Mouse (Mus musculus) forebrain, embryonic 15.5 days (tissue): ENCODE measurements around the gene Kif5c. TPM values are rescaled to one million over a fixed set of nuclear protein-coding genes. Genes with fewer than 3 reads are reported as not detected.

Source experiments
- ATAC-seq: fragments of 200-750 bp; cut with Nextera tagmentation; replicated peaks from 2 replicates; pipeline ENCODE4 v1.8.0; 2017; ENCODE audit warnings: mild to moderate bottlenecking, moderate TSS enrichment, moderate library complexity
- H3K27ac ChIP-seq: fragments of 300-500 bp; sonication (generic); replicated peaks from 2 replicates; pipeline ENCODE4 v1.5.1; 2015; ENCODE audit warnings: mild to moderate bottlenecking, inconsistent platforms
- H3K27me3 ChIP-seq: fragments of 300-500 bp; sonication (generic); 2 replicates; pipeline ENCODE4 v1.6.1; 2015; ENCODE audit warnings: inconsistent platforms
- H3K36me3 ChIP-seq: fragments of 300-500 bp; sonication (generic); 2 replicates; pipeline ENCODE4 v1.6.1; 2015; ENCODE audit warnings: mild to moderate bottlenecking, inconsistent platforms
- H3K4me1 ChIP-seq: fragments of 300-500 bp; sonication (generic); 2 replicates; pipeline ENCODE4 v1.6.1; 2015; ENCODE audit warnings: inconsistent platforms
- H3K4me2 ChIP-seq: fragments of 300-500 bp; sonication (generic); replicated peaks from 2 replicates; pipeline ENCODE4 v1.6.1; 2015; ENCODE audit warnings: mild to moderate bottlenecking, inconsistent platforms
- H3K4me3 ChIP-seq: fragments of 300-500 bp; sonication (generic); 2 replicates; pipeline ENCODE4 v1.5.1; 2015; ENCODE audit warnings: mild to moderate bottlenecking, inconsistent platforms
- H3K9ac ChIP-seq: fragments of 300-500 bp; sonication (generic); replicated peaks from 2 replicates; pipeline ENCODE4 v1.6.1; 2015; ENCODE audit warnings: mild to moderate bottlenecking, inconsistent platforms
- H3K9me3 ChIP-seq: fragments of 300-500 bp; sonication (generic); 2 replicates; pipeline ENCODE4 v1.6.1; 2016; ENCODE audit warnings: inconsistent platforms
- WGBS: fragments of 180-500 bp; shearing (Covaris S2); methylation state at CpG from one replicate; pipeline ENCODE4 v1.1.7; 2015; ENCODE audit warnings: mixed read lengths; 5-methylcytosine and 5-hydroxymethylcytosine counted together
- polyA plus RNA-seq: library from polyadenylated mRNA; unstranded; fragments of >200 nt; fragmentation: Nextera tagmentation; extraction: Ambion mirVana; gene quantifications from 2 replicates; pipeline ENCODE4 v1.2.1, GENCODE M21; 2015

The Kif5c gene
- polyA plus RNA-seq, 1 experiment from 2014 or later = 171 TPM

- no peak overlapping the region for H3K9ac ChIP-seq
- no peak overlapping the region for H3K4me2 ChIP-seq
- no peak overlapping the region for H3K4me3 ChIP-seq
- no peaks in the 10 kb centered on the region for H3K27me3 ChIP-seq
- no peak for ATAC-seq
- H3K27ac ChIP-seq = no peak overlapping the region
- no peaks in the 10 kb centered on the region for H3K4me1 ChIP-seq
- H3K36me3 ChIP-seq = no peaks in the 10 kb centered on the region
- no peaks in the 10 kb centered on the region for H3K9me3 ChIP-seq
Observed at GRCm38 (mm10) chr2:49592926-49593325, 26.2 kb upstream of the Kif5c start.

GRCm38 (mm10) chr2:49594886-49595285, 24.2 kb upstream of the Kif5c start:
- 80% methylated on average over 7 of the region's 7 CpGs for WGBS
- no peaks in the 10 kb centered on the region for H3K9me3 ChIP-seq
- no peak overlapping the region for H3K4me3 ChIP-seq
- no peaks in the 10 kb centered on the region for H3K27me3 ChIP-seq
- no peak for ATAC-seq
- no peak overlapping the region for H3K4me2 ChIP-seq
- no peaks in the 10 kb centered on the region for H3K36me3 ChIP-seq
- H3K27ac ChIP-seq = no peak overlapping the region
- H3K9ac ChIP-seq = no peak overlapping the region
- H3K4me1 ChIP-seq = peaks cover 2% of the 10 kb centered on the region; the same call in 1 of the 2 replicates

- ATAC-seq = no peak
- Histone ChIP-seq H3K4me3 (no peak overlapping the region), H3K4me1 (peaks cover 9% of the 10 kb centered on the region), H3K27me3 (no peaks in the 10 kb centered on the region), H3K4me2 (no peak overlapping the region), H3K27ac (no peak overlapping the region), H3K36me3 (no peaks in the 10 kb centered on the region), H3K9me3 (no peaks in the 10 kb centered on the region), H3K9ac (no peak overlapping the region)
- WGBS = 69% methylated on average over 3 of the region's 3 CpGs
Observed at GRCm38 (mm10) chr2:49596318-49596717, 22.8 kb upstream of the Kif5c start.

GRCm38 (mm10) chr2:49600021-49600681, 18.9 kb upstream of the Kif5c start:
- ATAC-seq = 0 out of 2 replicates have a peak, but pooled peaks have one; percentile 49
- no peak overlapping the region for H3K4me2 ChIP-seq
- peak overlapping the region; percentile 32; the same call in 1 of the 2 replicates for H3K27ac ChIP-seq
- no peaks in the 10 kb centered on the region for H3K36me3 ChIP-seq
- WGBS = 27% methylated on average over 7 of the region's 7 CpGs
- no peaks in the 10 kb centered on the region for H3K9me3 ChIP-seq
- H3K27me3 ChIP-seq = no peaks in the 10 kb centered on the region
- peaks cover 16% of the 10 kb centered on the region for H3K4me1 ChIP-seq
- H3K9ac ChIP-seq = no peak overlapping the region
- no peak overlapping the region for H3K4me3 ChIP-seq

- 14% methylated on average over 4 of the region's 4 CpGs for WGBS
- no peak overlapping the region for H3K9ac ChIP-seq
- H3K9me3 ChIP-seq = no peaks in the 10 kb centered on the region
- no peaks in the 10 kb centered on the region for H3K27me3 ChIP-seq
- H3K4me2 ChIP-seq = no peak overlapping the region
- peak; percentile 77 for ATAC-seq
- H3K4me3 ChIP-seq = no peak overlapping the region
- no peaks in the 10 kb centered on the region for H3K36me3 ChIP-seq
- H3K4me1 ChIP-seq = peaks cover 16% of the 10 kb centered on the region
- H3K27ac ChIP-seq = peak overlapping the region; percentile 78
Observed at GRCm38 (mm10) chr2:49602791-49603349, 16.2 kb upstream of the Kif5c start.

GRCm38 (mm10) chr2:49609611-49610010, 9.5 kb upstream of the Kif5c start:
- Histone ChIP-seq H3K4me2 (no peak overlapping the region), H3K9me3 (no peaks in the 10 kb centered on the region), H3K4me1 (0 out of 2 replicates have a peak, but pooled peaks cover 4% of the 10 kb centered on the region), H3K36me3 (no peaks in the 10 kb centered on the region), H3K27ac (no peak overlapping the region), H3K9ac (no peak overlapping the region), H3K4me3 (no peak overlapping the region), H3K27me3 (no peaks in the 10 kb centered on the region)
- 70% methylated on average over 5 of the region's 5 CpGs for WGBS
- ATAC-seq = 0 out of 2 replicates have a peak, but pooled peaks have one; percentile 55

GRCm38 (mm10) chr2:49616765-49617164, 2.3 kb upstream of the Kif5c start:
- WGBS = 74% methylated on average over 3 of the region's 3 CpGs

GRCm38 (mm10) chr2:49619719-49620522, 823 bp downstream of the Kif5c start:
- peaks cover 26% of the 10 kb centered on the region for H3K4me1 ChIP-seq
- peak overlapping the region; percentile 94 for H3K27ac ChIP-seq
- H3K27me3 ChIP-seq = no peaks in the 10 kb centered on the region
- H3K9ac ChIP-seq = peak overlapping the region; percentile 96
- under 1% methylated on average over 33 of the region's 33 CpGs for WGBS
- H3K36me3 ChIP-seq = peaks cover 4% of the 10 kb centered on the region; the same call in 1 of the 2 replicates
- peak overlapping the region; percentile 88 for H3K4me3 ChIP-seq
- H3K4me2 ChIP-seq = peak overlapping the region; percentile 54
- no peaks in the 10 kb centered on the region for H3K9me3 ChIP-seq
- peak; percentile 36 for ATAC-seq

More at GRCm38 (mm10) chr2:49616765-49617164, 2.3 kb upstream of the Kif5c start:
- Histone ChIP-seq H3K27me3 (no peaks in the 10 kb centered on the region), H3K9me3 (no peaks in the 10 kb centered on the region), H3K9ac (no peak overlapping the region), H3K4me3 (no peak overlapping the region), H3K27ac (no peak overlapping the region), H3K36me3 (no peaks in the 10 kb centered on the region), H3K4me2 (no peak overlapping the region), H3K4me1 (peaks cover 13% of the 10 kb centered on the region)
- no peak for ATAC-seq

GRCm38 (mm10) chr2:49620626-49621117, 1.6 kb downstream of the Kif5c start:
- H3K36me3 ChIP-seq = peaks cover 4% of the 10 kb centered on the region; the same call in 1 of the 2 replicates
- peak overlapping the region; percentile 94 for H3K27ac ChIP-seq
- H3K4me1 ChIP-seq = peaks cover 28% of the 10 kb centered on the region
- H3K9ac ChIP-seq = peak overlapping the region; percentile 96
- H3K27me3 ChIP-seq = no peaks in the 10 kb centered on the region
- WGBS = 2% methylated on average over 14 of the region's 14 CpGs
- peak overlapping the region; percentile 54 for H3K4me2 ChIP-seq
- H3K4me3 ChIP-seq = peak overlapping the region; percentile 88
- H3K9me3 ChIP-seq = no peaks in the 10 kb centered on the region
- peak; percentile 63 for ATAC-seq

- Histone ChIP-seq H3K4me3 (peak overlapping the region; percentile 88), H3K27me3 (no peaks in the 10 kb centered on the region), H3K27ac (peak overlapping the region; percentile 94; the same call in 1 of the 2 replicates), H3K36me3 (peaks cover 4% of the 10 kb centered on the region; the same call in 1 of the 2 replicates), H3K9me3 (no peaks in the 10 kb centered on the region), H3K4me2 (peak overlapping the region; percentile 54), H3K9ac (peak overlapping the region; percentile 96), H3K4me1 (peaks cover 34% of the 10 kb centered on the region)
- WGBS = 24% methylated on average over 1 of the region's 1 CpGs
- no peak for ATAC-seq
Observed at GRCm38 (mm10) chr2:49621234-49621633, 2.1 kb downstream of the Kif5c start.

- no peaks in the 10 kb centered on the region for H3K27me3 ChIP-seq
- peaks cover 64% of the 10 kb centered on the region for H3K4me1 ChIP-seq
- H3K9ac ChIP-seq = no peak overlapping the region
Observed at GRCm38 (mm10) chr2:49625581-49625980, 6.5 kb downstream of the Kif5c start.

GRCm38 (mm10) chr2:49627611-49628010, 8.5 kb downstream of the Kif5c start:
- Histone ChIP-seq H3K27ac (peak overlapping the region; percentile 85), H3K4me1 (peaks cover 58% of the 10 kb centered on the region), H3K9me3 (no peaks in the 10 kb centered on the region), H3K9ac (no peak overlapping the region), H3K27me3 (no peaks in the 10 kb centered on the region), H3K36me3 (peaks cover 8% of the 10 kb centered on the region; the same call in 1 of the 2 replicates), H3K4me2 (peak overlapping the region; percentile 23; the same call in 1 of the 2 replicates), H3K4me3 (no peak overlapping the region)
- peak; percentile 88 for ATAC-seq
- 20% methylated on average over 7 of the region's 7 CpGs for WGBS

More at GRCm38 (mm10) chr2:49625581-49625980, 6.5 kb downstream of the Kif5c start:
- ATAC-seq = no peak
- Histone ChIP-seq H3K36me3 (peaks cover 8% of the 10 kb centered on the region; the same call in 1 of the 2 replicates), H3K4me3 (no peak overlapping the region), H3K9me3 (no peaks in the 10 kb centered on the region), H3K27ac (peak overlapping the region; percentile 24), H3K4me2 (no peak overlapping the region)
- WGBS = 78% methylated on average over 1 of the region's 1 CpGs
